Mouse (Mus musculus): Measurements from ENCODE around the gene Tbcc. TPM values are rescaled to one million over a fixed set of nuclear protein-coding genes. Genes with fewer than 3 reads are reported as not detected.

The Tbcc gene
- 17.7 TPM for polyA plus RNA-seq (2014; fragmentation: Illumina TruSeq; extraction: RNeasy Lipid Tissue Mini Kit (QIAGEN cat#74804); ENCODE audit: low read depth, low replicate concordance)

GRCm38 (mm10) chr17:46890116-46890815, at the start of gene Tbcc:
Gene Tbcc (plus strand): TSS chr17:46890684.

DNA sequence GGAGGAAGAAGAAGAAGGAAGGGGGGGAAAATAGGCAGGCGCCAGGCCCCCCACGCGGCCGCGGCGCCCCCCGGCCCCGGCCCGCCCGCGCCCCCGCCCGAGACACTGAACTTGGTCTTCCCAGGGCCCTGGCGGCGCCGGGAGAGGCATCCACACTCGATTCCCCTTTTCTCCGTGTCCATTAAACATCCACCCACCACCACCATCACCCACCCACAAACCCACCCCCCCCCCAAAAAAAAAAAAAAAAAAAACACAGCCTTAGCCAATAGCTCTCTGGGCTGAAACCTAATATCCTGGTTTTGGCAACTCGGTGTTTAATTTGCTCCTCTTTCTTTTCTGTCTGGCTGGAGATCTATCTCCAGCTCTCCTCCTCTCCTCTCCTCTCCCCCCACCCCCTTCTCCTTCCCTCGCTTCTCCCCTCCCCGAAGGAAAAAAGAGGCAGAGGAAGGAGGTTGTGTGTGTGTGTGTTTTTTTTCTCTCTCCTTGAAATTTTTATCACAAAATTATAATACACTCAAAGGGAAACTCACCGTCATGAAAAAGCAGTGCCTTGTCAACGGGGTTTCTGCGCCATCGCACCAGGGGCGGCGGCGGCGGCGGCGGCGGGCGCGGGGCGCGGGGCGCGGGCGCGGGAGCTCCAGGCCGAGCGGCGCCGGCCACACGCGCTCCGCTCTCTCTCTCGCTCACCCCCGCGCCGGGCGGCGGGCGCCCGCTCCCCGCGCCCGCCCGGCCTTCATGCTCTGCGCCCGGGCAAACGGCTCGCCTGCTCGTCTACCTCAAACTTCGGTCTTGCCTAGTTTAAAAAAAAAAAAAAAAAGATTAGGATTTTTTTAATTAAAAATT, 32.4 kb upstream of the Tbcc start, which contains the start of gene Bicral:
TSS of gene Bicral (minus strand) at position 580 of the 846 bp plus-strand sequence.

DNA sequence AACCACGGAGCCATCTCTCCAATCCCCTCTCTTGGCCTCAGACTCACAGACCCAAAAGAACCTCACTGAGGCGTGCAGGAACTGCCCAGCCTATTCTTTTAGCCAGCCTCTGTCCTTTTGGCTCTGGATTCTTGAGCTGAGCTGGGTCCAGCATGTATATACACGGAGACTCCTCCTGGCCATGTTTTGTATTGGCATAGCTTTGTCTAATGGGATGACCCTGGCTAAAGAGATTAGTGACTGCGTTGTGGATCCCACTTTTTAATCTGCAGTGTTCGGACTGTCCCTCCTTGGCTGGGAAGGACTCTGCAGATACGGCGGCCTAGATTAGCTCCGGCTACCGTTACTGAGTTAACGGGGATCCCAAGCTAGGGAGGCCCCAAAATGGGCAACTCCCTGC, 19.7 kb downstream of the Tbcc start, which contains the start of gene Prph2:
TSS of gene Prph2 (plus strand) at position 274 of the 400 bp plus-strand sequence.

Other genes with a start within 250 kb of the Tbcc start
- 23.4 TPM for gene Klc4, start 244.7 kb upstream of the Tbcc start, polyA plus RNA-seq (2014; fragmentation: Illumina TruSeq; extraction: RNeasy Lipid Tissue Mini Kit (QIAGEN cat#74804); ENCODE audit: low read depth, low replicate concordance)
- gene Mrpl2, start 244.5 kb upstream of the Tbcc start, polyA plus RNA-seq (2014; fragmentation: Illumina TruSeq; extraction: RNeasy Lipid Tissue Mini Kit (QIAGEN cat#74804); ENCODE audit: low read depth, low replicate concordance) = 123 TPM
- gene Cul7, start 240.3 kb upstream of the Tbcc start, polyA plus RNA-seq (2014; fragmentation: Illumina TruSeq; extraction: RNeasy Lipid Tissue Mini Kit (QIAGEN cat#74804); ENCODE audit: low read depth, low replicate concordance) = 18.5 TPM
- gene Rrp36, start 216.3 kb upstream of the Tbcc start, polyA plus RNA-seq (2014; fragmentation: Illumina TruSeq; extraction: RNeasy Lipid Tissue Mini Kit (QIAGEN cat#74804); ENCODE audit: low read depth, low replicate concordance) = 19.7 TPM
- gene Mea1, start 211.9 kb upstream of the Tbcc start, polyA plus RNA-seq (2014; fragmentation: Illumina TruSeq; extraction: RNeasy Lipid Tissue Mini Kit (QIAGEN cat#74804); ENCODE audit: low read depth, low replicate concordance) = 53.7 TPM
- gene Klhdc3, start 209.8 kb upstream of the Tbcc start, polyA plus RNA-seq (2014; fragmentation: Illumina TruSeq; extraction: RNeasy Lipid Tissue Mini Kit (QIAGEN cat#74804); ENCODE audit: low read depth, low replicate concordance) = 59.2 TPM
- 34.8 TPM for gene Ppp2r5d, start 185.6 kb upstream of the Tbcc start, polyA plus RNA-seq (2014; fragmentation: Illumina TruSeq; extraction: RNeasy Lipid Tissue Mini Kit (QIAGEN cat#74804); ENCODE audit: low read depth, low replicate concordance)
- gene Pex6, start 179.2 kb upstream of the Tbcc start, polyA plus RNA-seq (2014; fragmentation: Illumina TruSeq; extraction: RNeasy Lipid Tissue Mini Kit (QIAGEN cat#74804); ENCODE audit: low read depth, low replicate concordance) = 33.9 TPM
- 6.3 TPM for gene Gnmt, start 161.5 kb upstream of the Tbcc start, polyA plus RNA-seq (2014; fragmentation: Illumina TruSeq; extraction: RNeasy Lipid Tissue Mini Kit (QIAGEN cat#74804); ENCODE audit: low read depth, low replicate concordance)
- gene Cnpy3, start 138.5 kb upstream of the Tbcc start, polyA plus RNA-seq (2014; fragmentation: Illumina TruSeq; extraction: RNeasy Lipid Tissue Mini Kit (QIAGEN cat#74804); ENCODE audit: low read depth, low replicate concordance) = 23.0 TPM
- gene Ptcra, start 127.0 kb upstream of the Tbcc start, polyA plus RNA-seq (2014; fragmentation: Illumina TruSeq; extraction: RNeasy Lipid Tissue Mini Kit (QIAGEN cat#74804); ENCODE audit: low read depth, low replicate concordance) = not detected
- 32.7 TPM for gene 2310039H08Rik, start 118.0 kb upstream of the Tbcc start, polyA plus RNA-seq (2014; fragmentation: Illumina TruSeq; extraction: RNeasy Lipid Tissue Mini Kit (QIAGEN cat#74804); ENCODE audit: low read depth, low replicate concordance)
- gene Rpl7l1, start 108.0 kb upstream of the Tbcc start, polyA plus RNA-seq (2014; fragmentation: Illumina TruSeq; extraction: RNeasy Lipid Tissue Mini Kit (QIAGEN cat#74804); ENCODE audit: low read depth, low replicate concordance) = 54.9 TPM
- gene Bicral, start 32.2 kb upstream of the Tbcc start, polyA plus RNA-seq (2014; fragmentation: Illumina TruSeq; extraction: RNeasy Lipid Tissue Mini Kit (QIAGEN cat#74804); ENCODE audit: low read depth, low replicate concordance) = 10.0 TPM
- gene Prph2, start 19.8 kb downstream of the Tbcc start, polyA plus RNA-seq (2014; fragmentation: Illumina TruSeq; extraction: RNeasy Lipid Tissue Mini Kit (QIAGEN cat#74804); ENCODE audit: low read depth, low replicate concordance) = not detected
- 48.3 TPM for gene Ubr2, start 119.9 kb downstream of the Tbcc start, polyA plus RNA-seq (2014; fragmentation: Illumina TruSeq; extraction: RNeasy Lipid Tissue Mini Kit (QIAGEN cat#74804); ENCODE audit: low read depth, low replicate concordance)

Measured in heart, adult 10 weeks (tissue).